Mouse (Mus musculus): ENCODE results near the gene Slx4ip.
A peak's percentile ranks its signal among the peaks of the same experiment; 100 is the strongest.
"Not testable (repeated sequence)": the region's sequence is repeated elsewhere in the genome, so short reads cannot be mapped to it uniquely, and the experiment has no call there.

Slx4ip gene

GRCm38 (mm10) chr2:136891068-136891950 is at the start of gene Slx4ip, which contains the start of the genes AL731706.1 and Mkks:
Slx4ip (plus strand) TSS chr2:136891218.
AL731706.1 (minus strand) TSS chr2:136891389.
Mkks (minus strand) TSS chr2:136891389.
- peak; percentile 99 for DNase-seq (ENCODE audit: low read depth, low spot score)

DNA sequence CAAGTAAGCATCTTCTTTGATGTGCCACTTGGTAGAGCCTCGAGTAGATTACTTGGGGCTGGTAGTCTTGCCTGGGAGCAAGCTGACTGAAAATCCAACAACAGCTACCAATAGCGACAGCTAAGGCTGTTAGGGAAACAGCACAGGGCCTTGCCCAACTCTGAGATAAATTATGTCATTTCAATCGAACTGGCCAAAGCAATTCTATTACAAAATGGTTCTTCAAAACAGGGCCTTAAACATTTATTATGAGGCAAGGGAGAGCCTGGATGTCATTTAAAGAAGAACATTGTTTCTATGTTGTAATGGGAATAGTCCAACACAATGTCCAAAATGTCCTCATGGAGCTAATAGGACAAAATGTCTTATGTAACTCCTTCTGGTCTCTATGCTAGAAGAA is 40.7 kb upstream of the Slx4ip start:
- no peak for DNase-seq (ENCODE audit: low read depth, low spot score)

DNA sequence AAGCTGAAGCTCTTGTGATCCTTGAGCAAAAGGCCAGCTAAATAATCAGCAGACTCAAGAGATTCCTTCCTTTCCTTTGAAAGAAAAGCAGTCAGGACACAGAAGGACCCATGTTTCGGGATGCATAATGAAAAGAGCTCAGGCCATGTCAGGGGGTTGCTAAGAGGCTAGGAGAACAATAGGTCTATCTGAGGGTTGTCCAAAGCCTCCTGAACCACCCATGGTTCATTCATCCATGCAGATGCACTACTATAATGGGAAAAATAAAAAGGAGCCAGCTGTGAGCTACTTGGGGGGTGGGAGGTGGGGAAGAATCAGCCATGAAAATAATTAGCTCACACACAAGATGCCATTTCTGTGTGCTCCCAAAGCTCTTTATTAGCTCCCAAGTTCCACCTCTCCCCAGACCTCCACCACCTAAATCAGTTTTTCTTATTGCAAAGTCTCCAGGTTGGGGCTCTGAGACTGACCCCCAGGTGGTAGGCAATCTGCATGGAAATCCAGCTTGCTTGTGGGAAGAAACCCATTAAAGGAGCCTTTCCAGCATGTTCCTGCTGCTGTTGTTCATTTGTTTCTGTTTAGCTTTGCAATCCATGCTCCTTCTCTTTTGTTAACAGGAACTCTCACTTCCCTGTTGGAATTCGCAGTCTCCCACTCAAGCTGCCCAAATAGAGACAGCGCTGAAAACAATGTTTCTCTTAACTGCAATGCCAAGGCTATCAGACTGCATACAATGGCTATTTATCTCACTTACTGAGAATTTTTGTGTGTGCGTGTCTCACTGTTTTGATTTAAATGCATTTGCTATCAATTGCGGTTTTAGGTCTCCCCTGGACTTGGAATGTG is 36.3 kb upstream of the Slx4ip start:
- no peak for DNase-seq (ENCODE audit: low read depth, low spot score)

DNA sequence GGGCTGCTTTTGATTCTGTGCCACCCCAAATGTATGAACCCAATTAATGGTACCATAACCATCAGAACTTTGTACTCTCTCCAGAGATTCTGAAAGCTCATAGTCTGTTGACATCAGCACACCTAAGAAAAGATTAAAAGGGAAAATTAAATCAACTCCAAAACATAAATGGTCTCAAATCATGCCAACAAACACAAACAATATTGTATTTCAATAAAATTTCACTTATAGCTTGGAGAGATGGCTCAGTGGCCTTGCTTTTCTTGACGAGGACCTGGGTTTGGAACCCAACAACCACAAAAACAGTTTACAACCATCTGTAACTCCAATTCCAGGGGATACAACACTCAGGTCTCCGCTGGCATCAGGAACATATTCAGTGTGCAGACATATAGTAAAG is 5.4 kb upstream of the Slx4ip start, which contains the start of gene AL731706.2:
Gene AL731706.2 (minus strand): TSS at position 101 of the 400 bp plus-strand sequence.
- no peak for DNase-seq (ENCODE audit: low read depth, low spot score)

- no peak for DNase-seq (ENCODE audit: low read depth, low spot score)
These were observed 4.2 kb upstream of the Slx4ip start for GRCm38 (mm10) chr2:136886846-136887245.

- DNase-seq (ENCODE audit: low read depth, low spot score) = not testable (repeated sequence)
These were observed 326 bp upstream of the Slx4ip start for GRCm38 (mm10) chr2:136890716-136891067.

DNA sequence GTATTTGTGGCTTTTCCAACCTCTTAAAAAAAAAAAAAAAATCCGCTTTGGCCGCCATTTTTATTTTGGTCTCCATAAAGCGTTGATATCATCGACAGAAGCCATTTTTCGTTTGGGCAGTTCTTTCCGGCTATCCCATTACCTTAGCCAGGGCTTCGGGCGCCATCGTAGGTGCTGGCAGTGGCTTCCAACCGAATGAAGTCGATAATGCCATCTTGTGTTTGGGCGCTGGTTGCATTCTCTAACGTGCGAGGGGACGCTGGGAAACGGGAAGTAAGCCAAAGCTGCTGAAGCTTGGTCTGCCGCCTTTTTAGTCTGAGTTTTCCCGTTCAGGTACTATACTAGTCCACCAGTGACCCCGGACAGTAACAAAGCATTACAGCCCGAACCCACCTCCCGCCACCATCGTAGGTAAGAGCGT is 943 bp downstream of the Slx4ip start:
- DNase-seq (ENCODE audit: low read depth, low spot score) = peak; percentile 92

GRCm38 (mm10) chr2:136894494-136894893 is 3.5 kb downstream of the Slx4ip start:
- DNase-seq (ENCODE audit: low read depth, low spot score) = no peak

- no peak for DNase-seq (ENCODE audit: low read depth, low spot score)
These were observed 5.1 kb downstream of the Slx4ip start for GRCm38 (mm10) chr2:136896131-136896530.

DNA sequence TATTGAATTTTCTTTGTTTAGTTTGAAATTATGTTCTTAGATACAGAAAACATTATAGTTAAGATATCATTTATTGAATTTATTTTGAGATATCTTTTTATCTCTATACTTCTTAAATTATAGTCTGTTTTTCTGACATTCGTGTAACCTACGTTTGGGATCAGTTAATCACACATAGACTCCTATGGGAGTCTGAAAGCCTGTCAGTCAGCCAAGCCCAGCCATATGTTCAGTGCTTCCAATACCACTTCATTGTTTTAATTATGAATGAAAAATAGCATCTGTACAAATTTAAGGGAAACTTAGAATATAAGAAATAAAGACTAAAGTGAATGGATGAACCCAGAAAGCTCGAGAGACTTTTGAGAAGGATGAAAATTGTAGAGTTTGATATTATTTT is 17.6 kb downstream of the Slx4ip start:
- no peak for DNase-seq (ENCODE audit: low read depth, low spot score)

GRCm38 (mm10) chr2:136909298-136909697 is 18.3 kb downstream of the Slx4ip start:
- DNase-seq (ENCODE audit: low read depth, low spot score) = no peak

GRCm38 (mm10) chr2:136911958-136912411 is 21.0 kb downstream of the Slx4ip start:
- no peak for DNase-seq (ENCODE audit: low read depth, low spot score)

GRCm38 (mm10) chr2:136913021-136913420 is 22.0 kb downstream of the Slx4ip start:
- no peak for DNase-seq (ENCODE audit: low read depth, low spot score)

DNA sequence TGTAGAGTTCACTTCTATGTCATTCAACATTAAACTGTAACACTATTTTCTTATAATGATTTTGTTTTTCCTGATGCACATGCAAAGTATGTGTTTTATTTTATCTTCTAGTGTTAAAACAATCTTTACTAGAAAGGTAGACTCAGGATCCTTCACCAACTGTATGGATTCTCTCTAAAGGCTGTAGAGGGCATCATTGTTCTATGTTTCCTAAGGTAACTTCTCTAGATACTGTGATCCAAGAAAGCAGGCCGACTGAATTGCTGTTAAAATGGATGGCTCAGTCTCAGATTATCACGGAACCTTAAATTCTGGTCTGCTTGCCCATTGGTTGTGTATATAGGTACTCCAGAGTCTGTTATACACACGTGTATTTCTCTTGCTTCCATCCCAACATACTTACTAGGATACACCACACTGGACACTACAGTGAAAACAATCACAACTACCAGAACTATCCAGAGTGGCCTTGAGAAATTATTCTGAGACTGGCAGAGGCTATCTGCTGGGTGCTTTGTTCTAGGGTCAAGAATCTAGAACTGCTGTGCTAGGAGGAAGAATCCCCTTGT is 23.4 kb downstream of the Slx4ip start:
- no peak for DNase-seq (ENCODE audit: low read depth, low spot score)

DNA sequence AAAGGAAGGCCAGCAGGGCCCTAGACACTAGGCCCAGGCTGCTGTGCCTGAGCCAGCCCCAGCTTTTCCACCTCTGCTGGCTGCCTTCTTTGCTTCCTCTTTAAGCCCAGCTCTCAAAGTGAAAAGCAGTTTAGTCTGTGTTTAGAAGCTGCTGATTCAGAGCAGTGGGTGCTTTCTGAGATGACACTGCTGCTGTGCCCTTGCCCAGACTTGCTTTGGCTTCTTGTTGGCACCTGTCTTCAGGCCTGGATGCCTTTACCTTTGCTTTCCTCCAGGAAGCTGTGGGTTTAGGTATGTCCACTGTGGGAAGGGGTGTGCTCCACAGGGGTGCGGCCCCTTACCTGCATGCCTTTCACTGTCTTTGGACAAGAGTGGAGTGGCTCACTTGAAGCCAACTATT is 28.4 kb downstream of the Slx4ip start:
- no peak for DNase-seq (ENCODE audit: low read depth, low spot score)

DNA sequence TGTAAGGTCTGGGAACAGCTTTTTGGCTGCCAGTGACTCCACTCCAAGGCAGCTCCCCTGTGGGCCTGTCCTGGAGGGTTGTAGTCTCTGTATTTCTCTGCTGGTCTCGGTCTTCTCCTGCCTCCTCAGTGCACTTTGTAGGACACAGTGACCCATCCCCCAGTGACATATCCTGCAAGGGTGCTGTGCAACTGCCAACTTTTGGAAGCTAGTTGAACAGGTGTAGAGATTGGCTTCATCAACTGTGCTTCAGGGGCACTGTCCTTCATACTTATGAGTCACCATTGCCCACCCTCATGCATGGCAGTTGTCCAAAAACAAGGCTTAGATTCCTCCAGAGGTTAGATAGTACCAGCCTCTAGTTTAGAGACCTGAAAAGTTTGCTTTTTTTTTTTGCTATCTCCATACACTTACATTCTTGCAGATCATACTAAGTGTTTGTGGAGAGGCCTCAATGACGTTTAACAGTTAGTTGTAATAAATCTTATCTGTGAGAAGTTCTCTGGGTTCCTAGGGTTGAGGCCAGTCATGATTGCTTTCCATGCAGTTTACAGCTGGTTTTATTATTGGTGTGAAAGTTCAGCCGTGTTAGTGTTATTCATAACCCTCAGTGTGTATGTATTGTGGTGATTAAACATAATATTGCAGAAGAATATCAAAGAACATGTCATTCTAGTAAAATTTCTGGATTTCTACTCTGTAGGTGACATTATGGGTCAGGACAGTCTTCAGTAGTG is 29.4 kb downstream of the Slx4ip start:
- peak; percentile 33 for DNase-seq (ENCODE audit: low read depth, low spot score)

- DNase-seq (ENCODE audit: low read depth, low spot score) = peak; percentile 79
These were observed 30.0 kb downstream of the Slx4ip start for GRCm38 (mm10) chr2:136921003-136921408.

DNA sequence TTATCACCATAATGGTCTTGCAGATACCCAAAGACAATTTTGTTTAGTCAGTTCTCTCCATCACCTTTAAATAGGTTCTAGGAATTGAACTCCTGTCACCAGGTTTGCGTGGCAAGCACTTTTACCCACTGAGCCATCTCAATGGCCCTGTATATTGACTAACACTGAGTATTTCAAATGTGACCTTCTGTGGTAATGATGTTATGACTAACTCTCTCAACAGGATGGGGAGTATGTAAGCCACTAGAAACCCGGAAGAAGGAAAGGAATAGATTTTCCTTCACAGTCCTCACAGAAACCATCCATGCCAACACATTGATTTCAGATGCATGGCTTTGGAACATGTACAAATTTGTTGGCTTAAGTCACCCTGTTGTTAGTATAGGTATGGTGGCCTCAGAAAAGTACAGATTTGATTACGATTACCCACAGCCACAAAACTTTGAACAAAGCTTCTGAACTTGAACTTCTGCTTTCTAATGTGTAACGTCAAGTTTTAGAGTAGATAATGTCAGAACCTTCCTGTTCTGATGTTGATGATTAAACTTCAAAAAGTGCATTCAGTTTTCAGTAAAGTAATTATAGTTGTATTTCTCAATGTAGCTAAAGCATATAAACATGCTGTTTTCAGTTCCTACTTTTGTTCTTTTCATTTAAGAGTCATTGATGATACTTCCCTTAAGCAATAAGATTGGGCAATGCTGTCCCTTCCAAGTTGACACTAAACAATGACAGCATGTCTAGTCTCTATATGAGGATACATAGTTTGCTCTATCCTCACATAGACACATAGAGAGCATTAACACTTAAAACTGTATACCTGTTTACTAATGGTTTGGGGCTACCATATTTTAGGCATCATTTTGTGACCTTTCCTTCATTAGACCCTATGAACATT is 45.6 kb downstream of the Slx4ip start:
- no peak for DNase-seq (ENCODE audit: low read depth, low spot score)

DNA sequence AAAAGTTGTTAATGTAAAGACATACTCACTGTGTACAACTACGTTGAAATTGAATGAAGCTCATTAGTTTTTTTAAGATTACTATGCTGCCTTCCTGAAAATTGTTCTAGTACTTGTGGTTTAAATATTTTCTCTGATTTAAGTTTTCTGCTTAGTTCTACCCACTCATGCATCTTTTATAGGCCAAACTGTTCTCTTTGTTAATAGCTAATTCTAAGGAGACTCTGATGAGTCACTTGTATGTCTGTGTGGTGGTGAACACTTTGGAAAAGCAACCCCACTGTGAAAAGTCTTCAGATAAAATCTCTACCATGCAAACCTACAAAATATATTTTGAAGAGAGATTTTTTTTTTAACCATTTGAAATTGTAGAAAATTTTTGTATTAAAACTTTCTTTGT is 47.2 kb downstream of the Slx4ip start:
- no peak for DNase-seq (ENCODE audit: low read depth, low spot score)

DNA sequence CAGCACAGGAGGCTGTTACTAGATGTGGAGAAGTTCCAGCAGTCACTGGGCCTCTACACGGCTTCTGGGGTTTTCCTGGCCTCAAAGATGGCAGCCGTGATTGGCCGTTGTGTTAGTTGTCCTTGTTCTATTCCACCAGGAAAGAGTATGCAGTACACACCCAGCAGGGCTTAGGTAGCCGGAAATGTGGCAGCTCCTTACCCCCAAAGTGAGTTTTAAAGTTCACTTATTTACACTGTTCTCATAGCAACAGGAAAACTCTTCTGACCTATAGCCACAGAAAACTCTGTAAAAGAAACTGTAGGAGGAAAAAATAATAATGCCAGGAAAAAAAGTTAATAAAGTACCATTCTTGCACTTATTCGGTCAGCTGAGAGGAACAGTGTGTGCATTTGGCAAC is 55.3 kb downstream of the Slx4ip start:
- DNase-seq (ENCODE audit: low read depth, low spot score) = no peak
